Mouse (Mus musculus) 3T3-L1 (cell line): ENCODE measurements at regions not wholly inside any gene's neighbourhood (a gene's known extent, or its start where the extent isn't known, plus 50 kb on each side); places are given as distances from the start of the nearest gene placed in this dataset.
A peak's percentile ranks its signal among the peaks of the same experiment; 100 is the strongest.

Source experiments
- DNase-seq: peaks from one replicate; pipeline ENCODE4 v3.0.0-alpha.2; 2015; ENCODE audit warnings: low read depth, low spot score

- peak; percentile 1 for DNase-seq
Observed at GRCm38 (mm10) chrX:49947678-49948077, 56.4 kb upstream of the Olfr1322 start.
